12 mouse cellular contexts compared by ENCODE assay signal in genomic region chr3:105868135-105868534, GRCm38 (mm10). TPM values are rescaled to one million over a fixed set of nuclear protein-coding genes. Genes with fewer than 3 reads are reported as not detected.
DNase-seq lines count a peak whose midpoint lies in the region; ATAC-seq and TF ChIP-seq lines count a peak whose summit lies in the region.
"Had no signal": no experiment of that assay in that cellular context is flagged by ENCODE, and none has a peak within 500 bp of the region (broad histone marks: within the 10 kb centered on the region; RNA-seq: fewer than 3 reads in every experiment).

No protein-coding gene starts in this region.

- H3K4me2 ChIP-seq in forebrain, postnatal 0 days (ENCODE audit: low read depth): no peak overlapping the region
- no peak overlapping the region for H3K4me2 ChIP-seq in forebrain, embryonic 11.5 days (ENCODE audit: low read depth, low read length, severe bottlenecking)
- H3K4me2 ChIP-seq in neural tube, embryonic 13.5 days: no peak overlapping the region
- H3K4me2 ChIP-seq in stomach, embryonic 15.5 days: no peak overlapping the region
- H3K4me2 ChIP-seq: midbrain, embryonic 12.5 days had no signal

- H3K27ac ChIP-seq in forebrain, postnatal 0 days (ENCODE audit: low read depth, low read length): no peak overlapping the region
- no peak overlapping the region for H3K27ac ChIP-seq in forebrain, embryonic 11.5 days (ENCODE audit: low read depth, low read length)
- H3K27ac ChIP-seq in neural tube, embryonic 13.5 days (replicated peaks): 0 out of 2 replicates have a peak overlapping the region, but pooled peaks have one; percentile 40
- no peak overlapping the region for H3K27ac ChIP-seq in stomach, embryonic 15.5 days
- H3K27ac ChIP-seq: midbrain, embryonic 12.5 days had no signal

- no peak for ATAC-seq in forebrain, postnatal 0 days
- no peak for ATAC-seq in forebrain, embryonic 11.5 days (replicated peaks; ENCODE audit: low FRiP score)
- ATAC-seq in neural tube, embryonic 13.5 days (ENCODE audit: low read depth): no peak
- ATAC-seq in stomach, embryonic 15.5 days (ENCODE audit: insufficient read depth, low FRiP score, low read depth): 0 out of 2 replicates have a peak, but pooled peaks have one; percentile 41
- ATAC-seq: Patski had no signal

- H3K4me1 ChIP-seq in forebrain, postnatal 0 days (ENCODE audit: insufficient read depth): peaks cover 4% of the 10 kb centered on the region; the same call in 1 of the 2 replicates
- H3K4me1 ChIP-seq in forebrain, embryonic 11.5 days (replicated peaks; ENCODE audit: control insufficient read depth, insufficient read depth, low read length): no peaks in the 10 kb centered on the region
- H3K4me1 ChIP-seq in neural tube, embryonic 13.5 days (replicated peaks): peaks cover 4% of the 10 kb centered on the region
- peaks cover 8% of the 10 kb centered on the region; the same call in 1 of the 2 replicates for H3K4me1 ChIP-seq in stomach, embryonic 15.5 days
- H3K4me1 ChIP-seq: midbrain, embryonic 12.5 days had no signal

- WGBS in forebrain, postnatal 0 days: 32% methylated on average over 2 of the region's 2 CpGs
- 78% methylated on average over 2 of the region's 2 CpGs for WGBS in forebrain, embryonic 11.5 days
- 56% methylated on average over 2 of the region's 2 CpGs for WGBS in neural tube, embryonic 13.5 days
- WGBS in stomach, embryonic 15.5 days: 39% methylated on average over 2 of the region's 2 CpGs

- DNase-seq in forebrain, postnatal 0 days: peak; percentile 5
- DNase-seq in forebrain, embryonic 11.5 days (ENCODE audit: low spot score): no peak
- no peak for DNase-seq in neural tube, embryonic 10.5 days (ENCODE audit: extremely low spot score, low spot score)
- peak; percentile 87 for DNase-seq in kidney, postnatal 14 days
- DNase-seq in frontal cortex, postnatal 14 days (ENCODE audit: low spot score in 2 of 2): no peak
- DNase-seq in right cerebral cortex, postnatal 36 days (ENCODE audit: low spot score in 2 of 2): no peak
- DNase-seq: embryo, embryonic 11 days had no signal

- TF ChIP-seq CTCF in forebrain, postnatal 0 days (IDR thresholded peaks at IDR 0.05; ENCODE audit: low read depth): no peak

- H3K9ac ChIP-seq in forebrain, postnatal 0 days: no peak overlapping the region
- H3K9ac ChIP-seq in forebrain, embryonic 11.5 days (ENCODE audit: low read length): no peak overlapping the region
- no peak overlapping the region for H3K9ac ChIP-seq in neural tube, embryonic 13.5 days
- H3K9ac ChIP-seq in stomach, embryonic 15.5 days: no peak overlapping the region
- H3K9ac ChIP-seq: midbrain, embryonic 12.5 days had no signal

- no peaks in the 10 kb centered on the region for H3K27me3 ChIP-seq in forebrain, postnatal 0 days (ENCODE audit: insufficient read depth, low read length)
- no peaks in the 10 kb centered on the region for H3K27me3 ChIP-seq in forebrain, embryonic 11.5 days (ENCODE audit: control insufficient read depth, insufficient read depth, low read length)
- H3K27me3 ChIP-seq in neural tube, embryonic 13.5 days: no peaks in the 10 kb centered on the region
- no peaks in the 10 kb centered on the region for H3K27me3 ChIP-seq in stomach, embryonic 15.5 days (replicated peaks)
- H3K27me3 ChIP-seq: midbrain, embryonic 12.5 days had no signal

- H3K9me3 ChIP-seq in forebrain, postnatal 0 days (ENCODE audit: low read length): no peaks in the 10 kb centered on the region
- H3K9me3 ChIP-seq in forebrain, embryonic 11.5 days (ENCODE audit: control insufficient read depth, low read length): no peaks in the 10 kb centered on the region
- no peaks in the 10 kb centered on the region for H3K9me3 ChIP-seq in neural tube, embryonic 13.5 days
- no peaks in the 10 kb centered on the region for H3K9me3 ChIP-seq in stomach, embryonic 15.5 days
- H3K9me3 ChIP-seq: midbrain, embryonic 12.5 days had no signal

- no peak overlapping the region for H3K4me3 ChIP-seq in forebrain, postnatal 0 days (ENCODE audit: low read depth, low read length)
- H3K4me3 ChIP-seq in forebrain, embryonic 11.5 days (ENCODE audit: low read depth, low read length): no peak overlapping the region
- no peak overlapping the region for H3K4me3 ChIP-seq in neural tube, embryonic 13.5 days
- no peak overlapping the region for H3K4me3 ChIP-seq in stomach, embryonic 15.5 days (replicated peaks)
- H3K4me3 ChIP-seq: midbrain, embryonic 12.5 days had no signal

- H3K36me3 ChIP-seq in forebrain, postnatal 0 days (ENCODE audit: insufficient read depth): no peaks in the 10 kb centered on the region
- H3K36me3 ChIP-seq in forebrain, embryonic 11.5 days (ENCODE audit: control insufficient read depth, insufficient read depth, low read length): no peaks in the 10 kb centered on the region
- no peaks in the 10 kb centered on the region for H3K36me3 ChIP-seq in neural tube, embryonic 13.5 days
- H3K36me3 ChIP-seq in stomach, embryonic 15.5 days: no peaks in the 10 kb centered on the region
- H3K36me3 ChIP-seq: midbrain, embryonic 12.5 days had no signal

RNA-seq across cellular contexts. Expression of gene Adora3, which starts 2.5 kb away (rescaled TPM):
- total RNA-seq in forebrain, postnatal 0 days (2014; rRNA removed): 0.14 and 0.23 TPM in 2 replicates
- polyA plus RNA-seq in forebrain, postnatal 0 days (2015; fragmentation: Nextera tagmentation; extraction: Ambion mirVana): 0.31 and 0.35 TPM in 2 replicates
- 0.23 TPM in 1 of 2 replicates, not detected in the other for polyA plus RNA-seq in forebrain, embryonic 11.5 days (2014; fragmentation: Nextera tagmentation; extraction: Ambion mirVana)
- polyA plus RNA-seq in neural tube, embryonic 13.5 days (2015; fragmentation: Nextera tagmentation; extraction: Ambion mirVana): not detected in 2 replicates
- 0.71 and 0.82 TPM in 2 replicates for polyA plus RNA-seq in stomach, embryonic 15.5 days (2015; fragmentation: Nextera tagmentation; extraction: Ambion mirVana)
- polyA plus RNA-seq: midbrain, embryonic 12.5 days; Patski had no signal

RNA-seq across cellular contexts. Expression of gene Tmigd3, which starts 2.6 kb away (rescaled TPM):
- 1.4 TPM in 1 of 2 replicates, not detected in the other for total RNA-seq in forebrain, postnatal 0 days (2014; rRNA removed)
- polyA plus RNA-seq in forebrain, postnatal 0 days (2015; fragmentation: Nextera tagmentation; extraction: Ambion mirVana): 0.21 TPM in 1 of 2 replicates, not detected in the other
- 0.21 TPM in 1 of 2 replicates, not detected in the other for polyA plus RNA-seq in forebrain, embryonic 11.5 days (2014; fragmentation: Nextera tagmentation; extraction: Ambion mirVana)
- polyA plus RNA-seq in neural tube, embryonic 13.5 days (2015; fragmentation: Nextera tagmentation; extraction: Ambion mirVana): not detected in 2 replicates
- polyA plus RNA-seq in stomach, embryonic 15.5 days (2015; fragmentation: Nextera tagmentation; extraction: Ambion mirVana): 0.45 and 0.46 TPM in 2 replicates
- total RNA-seq: left cerebral cortex, adult 18-20 months had no signal
- polyA plus RNA-seq: midbrain, embryonic 12.5 days; Patski had no signal

Comparison
In these comparisons a context has a peak if more than half of its experiments do, and no peak if none do; other contexts are left out.
1. DNase-seq: peak in forebrain, postnatal 0 days (single experiment) and kidney, postnatal 14 days (single experiment); none in forebrain, embryonic 11.5 days (single experiment), neural tube, embryonic 10.5 days (single experiment), frontal cortex, postnatal 14 days (0 of 2) and right cerebral cortex, postnatal 36 days (0 of 2).